Mouse (Mus musculus) right cerebral cortex, postnatal 25 days (tissue): ENCODE results near the gene Smg9.

Experiments
- DNase-seq: peaks from one replicate; pipeline ENCODE4 v3.0.0; 2022

Gene Smg9

DNA sequence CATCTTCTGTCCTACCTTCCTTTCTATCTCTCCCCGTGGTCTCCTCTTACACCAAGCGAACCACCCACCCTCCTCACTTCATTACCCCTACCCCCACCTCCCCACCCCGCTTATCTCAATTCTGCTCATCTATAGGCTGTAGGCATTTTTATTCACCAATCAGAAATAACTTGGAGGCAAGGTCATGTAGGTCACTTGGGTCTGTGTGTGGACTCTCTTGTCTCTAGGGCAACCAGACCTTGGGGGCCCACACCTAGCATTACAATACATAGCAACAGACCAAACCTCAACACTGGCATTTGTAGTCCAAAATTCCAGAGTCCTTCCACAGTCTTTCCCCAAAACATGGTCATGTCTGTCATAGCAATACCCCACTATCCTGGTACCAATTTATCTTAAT is 11.4 kb downstream of the Smg9 start:
- DNase-seq = no peak

DNA sequence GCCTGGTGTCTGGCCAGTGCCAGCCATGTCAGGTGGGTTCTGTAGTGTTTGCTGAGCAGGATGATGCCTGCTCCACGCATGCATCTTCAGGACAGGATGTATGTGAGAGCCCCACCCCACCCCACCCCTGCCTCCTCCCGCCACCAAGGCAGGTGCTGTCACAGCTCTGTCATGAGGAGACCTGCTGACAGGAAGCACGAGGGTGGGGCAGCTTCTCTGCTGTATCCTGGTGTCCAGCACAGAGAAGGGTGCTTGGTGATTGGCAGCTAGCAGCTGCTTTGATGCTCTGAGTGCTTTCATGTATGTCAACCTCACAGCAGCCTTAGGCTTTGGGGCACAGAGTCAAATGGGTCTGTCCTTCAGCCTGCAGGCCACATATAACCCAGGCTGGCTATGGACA is 14.2 kb downstream of the Smg9 start:
- no peak for DNase-seq

DNA sequence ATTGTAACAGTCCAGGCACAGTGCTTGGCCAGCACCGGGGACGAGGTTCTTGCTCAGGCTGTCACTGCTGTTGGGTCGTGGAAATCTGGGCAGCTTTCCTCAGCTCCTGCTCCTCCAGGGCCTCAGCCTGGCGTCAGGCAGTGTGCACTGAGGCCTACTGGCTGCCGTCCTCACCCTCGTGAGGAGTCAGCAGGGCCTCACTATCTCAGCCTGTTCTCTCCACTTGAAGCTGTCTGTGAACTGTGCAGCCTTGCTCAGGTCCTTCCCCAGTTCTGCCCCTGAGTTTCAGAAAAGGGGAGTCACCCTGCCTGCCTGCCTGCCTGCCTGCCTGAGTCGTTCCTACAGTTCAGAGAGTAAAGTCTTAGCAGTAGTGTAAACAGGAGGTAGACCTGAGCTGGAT is 15.8 kb downstream of the Smg9 start:
- no peak for DNase-seq

DNA sequence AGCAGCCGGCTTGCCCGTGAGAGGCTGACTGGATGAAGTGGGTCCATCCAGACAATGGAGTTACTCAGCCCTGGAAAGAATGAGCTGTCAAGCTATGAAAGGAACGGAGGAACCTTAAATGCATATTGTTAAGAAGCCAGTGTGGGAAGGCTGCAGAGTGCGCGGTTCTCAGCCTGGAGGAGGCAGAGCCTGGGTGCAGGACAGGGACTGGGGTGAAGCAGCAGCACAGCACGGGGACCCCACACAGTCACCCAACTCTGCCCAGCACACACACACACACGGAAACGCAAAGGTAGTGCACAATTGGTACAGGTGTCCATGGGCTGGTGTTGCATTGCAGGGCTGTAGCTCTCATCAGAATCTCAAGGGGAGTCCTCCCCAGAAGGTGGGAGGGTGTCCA is 20.2 kb downstream of the Smg9 start:
- DNase-seq = no peak

DNA sequence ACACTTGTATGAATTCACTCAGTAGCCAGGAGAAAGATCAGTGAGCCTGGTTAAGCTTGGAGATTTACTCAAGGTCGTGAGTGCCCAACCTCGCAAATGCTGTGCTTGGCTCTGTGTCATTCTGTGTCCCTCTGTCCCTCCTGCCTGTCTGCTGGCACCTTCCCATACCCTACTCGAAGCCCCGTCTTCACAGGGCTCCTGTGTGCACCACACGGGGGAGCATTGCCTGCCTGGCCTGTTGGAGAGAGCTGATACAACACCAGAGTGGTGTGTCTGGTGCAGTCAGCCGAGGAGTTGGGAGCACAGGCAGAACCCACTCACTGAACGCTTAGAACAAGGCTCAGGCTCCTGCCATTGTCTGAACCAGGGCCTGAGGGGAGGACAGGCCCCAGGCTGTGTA is 22.2 kb downstream of the Smg9 start:
- no peak for DNase-seq

DNA sequence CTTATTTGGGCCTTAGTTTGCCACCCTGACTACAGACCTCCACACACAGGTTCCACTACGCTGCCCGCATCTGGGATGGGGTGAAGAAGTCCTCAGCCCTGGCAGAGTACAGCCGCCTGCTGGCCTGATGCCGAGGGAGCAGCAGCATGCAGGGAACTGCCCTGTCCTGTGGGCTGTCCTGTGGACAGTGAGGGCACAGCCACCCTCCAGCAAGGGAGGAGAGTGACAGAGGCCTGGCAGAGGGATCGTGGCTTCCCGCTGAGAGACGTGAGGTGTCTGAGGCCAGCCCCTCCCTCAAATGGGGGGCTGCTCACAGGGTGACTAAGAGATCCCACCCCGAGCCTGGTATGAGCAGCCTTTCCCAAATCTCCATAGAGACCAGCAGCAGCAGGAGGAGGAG is 22.8 kb downstream of the Smg9 start:
- no peak for DNase-seq

DNA sequence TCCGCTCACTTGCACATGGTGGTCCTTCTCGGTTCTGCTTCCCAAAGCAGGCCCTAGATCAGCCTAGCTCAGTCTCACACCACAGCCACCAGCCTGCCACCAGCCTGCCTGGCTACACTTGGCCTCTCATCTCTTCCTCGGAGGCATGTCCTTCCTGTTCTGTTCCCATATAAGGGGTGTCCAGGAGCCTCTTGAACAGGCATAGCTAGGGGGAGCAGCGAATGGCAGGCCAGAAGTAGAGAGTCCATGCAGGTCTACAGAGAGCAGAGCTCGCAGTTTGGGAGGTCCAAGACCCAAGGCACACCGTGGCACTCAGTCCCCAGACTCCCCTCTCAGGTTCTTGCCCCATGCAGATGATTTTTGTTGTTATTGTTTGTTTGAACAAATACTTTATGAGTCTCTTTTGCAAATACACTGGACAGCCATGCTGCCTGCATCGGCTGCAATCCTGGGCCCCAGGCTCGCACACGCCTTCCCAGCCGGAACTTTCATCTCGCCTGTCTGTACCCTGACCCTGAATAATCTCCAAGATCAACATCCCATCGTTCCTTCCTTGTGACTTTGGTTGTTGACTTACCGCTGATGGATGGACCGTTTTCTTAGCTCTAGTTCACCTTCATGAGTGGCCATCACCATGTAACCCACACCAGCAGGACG is 23.8 kb downstream of the Smg9 start:
- no peak for DNase-seq

DNA sequence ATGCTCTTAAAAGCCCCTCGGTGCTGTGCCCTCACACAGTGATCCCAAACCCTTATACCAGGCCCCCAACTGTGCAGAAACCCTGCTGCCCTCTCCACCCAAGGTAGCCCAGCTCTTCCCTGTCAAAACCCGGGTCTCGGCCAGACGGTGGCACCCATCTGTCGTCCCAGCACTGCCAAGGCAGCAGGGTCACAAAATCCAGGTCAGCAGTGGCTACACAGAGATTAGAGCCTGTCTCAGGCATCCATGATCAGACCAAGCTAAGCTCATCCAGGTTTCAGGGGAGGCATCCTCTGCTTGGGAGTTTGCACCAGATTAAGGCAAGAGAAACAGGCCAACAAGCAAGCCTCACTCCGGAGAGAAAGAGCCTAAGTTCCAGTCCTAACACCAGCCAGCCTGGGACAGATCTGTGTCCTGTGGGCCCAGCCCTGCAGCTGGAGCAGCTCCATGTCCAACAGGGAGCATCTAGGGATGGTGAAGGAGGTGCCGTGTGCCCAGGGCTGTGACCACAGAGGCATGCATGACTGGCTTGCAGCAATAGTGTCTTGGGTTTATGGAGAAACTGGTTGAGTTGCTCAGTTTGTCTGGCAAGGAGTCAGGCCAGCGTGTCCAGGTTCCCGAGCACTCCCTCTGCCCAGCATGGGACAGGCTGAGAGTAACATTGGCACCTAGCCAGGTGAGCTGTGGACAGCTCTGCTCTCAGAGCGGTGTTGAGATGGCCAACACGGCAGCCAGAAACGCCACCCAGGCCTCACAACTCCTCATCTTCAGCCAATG is 24.7 kb downstream of the Smg9 start:
- DNase-seq = no peak

DNA sequence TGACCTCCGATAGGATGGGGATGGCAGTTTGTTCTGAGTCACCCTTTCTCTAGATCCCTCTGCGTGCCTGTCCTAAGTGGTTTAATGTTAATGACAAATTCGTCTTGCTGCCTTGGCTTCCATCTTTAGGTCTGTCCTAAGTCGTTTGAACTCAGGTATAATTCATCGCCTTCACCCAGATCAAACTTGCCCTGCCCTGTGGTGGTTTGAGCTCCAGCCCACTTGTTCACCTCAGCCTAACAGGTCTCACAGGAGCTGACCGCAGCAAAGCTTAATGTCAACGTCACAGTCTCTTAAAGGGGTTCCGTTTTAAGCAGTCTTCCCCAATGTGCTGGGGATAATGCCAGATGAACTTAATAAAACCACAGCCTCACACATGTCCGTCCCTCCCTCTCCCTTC is 26.5 kb downstream of the Smg9 start:
- no peak for DNase-seq

DNA sequence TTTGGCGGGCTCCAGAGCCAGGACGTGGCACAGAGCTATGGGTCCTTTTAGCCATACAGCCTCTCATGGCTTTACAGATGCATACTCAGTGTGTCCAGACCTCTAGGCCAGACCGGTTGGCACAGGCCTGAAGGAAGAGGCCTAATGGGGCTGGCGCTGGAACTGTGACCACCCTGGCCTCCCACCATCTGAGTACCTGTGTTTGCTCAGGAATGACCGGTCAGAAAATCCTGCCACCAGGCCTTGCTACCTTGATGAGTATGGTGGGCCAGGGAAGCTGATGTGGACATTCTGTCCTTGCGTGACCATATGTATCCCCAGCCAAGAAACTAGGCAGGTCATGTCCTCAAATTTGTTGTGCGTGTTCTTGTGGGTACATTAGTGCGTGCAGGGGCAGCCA is 27.7 kb downstream of the Smg9 start:
- no peak for DNase-seq

DNA sequence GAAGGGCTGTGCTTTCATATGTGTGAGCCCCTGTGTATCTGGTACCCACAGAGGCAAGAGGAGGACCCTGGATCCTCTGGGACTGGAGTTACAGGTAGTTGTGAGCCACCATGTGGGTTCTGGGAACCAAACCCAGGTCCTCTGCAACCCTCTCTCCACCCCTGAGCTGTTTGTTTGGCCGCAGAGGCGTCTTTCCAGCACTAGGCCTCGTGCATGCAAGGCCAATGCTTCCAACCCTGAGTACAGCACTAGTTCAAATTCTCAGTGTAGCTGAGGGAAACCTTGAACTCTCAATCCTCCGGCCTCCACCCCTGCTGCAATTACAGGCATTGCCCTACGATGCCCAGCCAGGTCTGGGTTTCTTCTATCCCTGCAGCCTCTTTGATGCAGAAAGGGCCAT is 29.3 kb downstream of the Smg9 start:
- no peak for DNase-seq

DNA sequence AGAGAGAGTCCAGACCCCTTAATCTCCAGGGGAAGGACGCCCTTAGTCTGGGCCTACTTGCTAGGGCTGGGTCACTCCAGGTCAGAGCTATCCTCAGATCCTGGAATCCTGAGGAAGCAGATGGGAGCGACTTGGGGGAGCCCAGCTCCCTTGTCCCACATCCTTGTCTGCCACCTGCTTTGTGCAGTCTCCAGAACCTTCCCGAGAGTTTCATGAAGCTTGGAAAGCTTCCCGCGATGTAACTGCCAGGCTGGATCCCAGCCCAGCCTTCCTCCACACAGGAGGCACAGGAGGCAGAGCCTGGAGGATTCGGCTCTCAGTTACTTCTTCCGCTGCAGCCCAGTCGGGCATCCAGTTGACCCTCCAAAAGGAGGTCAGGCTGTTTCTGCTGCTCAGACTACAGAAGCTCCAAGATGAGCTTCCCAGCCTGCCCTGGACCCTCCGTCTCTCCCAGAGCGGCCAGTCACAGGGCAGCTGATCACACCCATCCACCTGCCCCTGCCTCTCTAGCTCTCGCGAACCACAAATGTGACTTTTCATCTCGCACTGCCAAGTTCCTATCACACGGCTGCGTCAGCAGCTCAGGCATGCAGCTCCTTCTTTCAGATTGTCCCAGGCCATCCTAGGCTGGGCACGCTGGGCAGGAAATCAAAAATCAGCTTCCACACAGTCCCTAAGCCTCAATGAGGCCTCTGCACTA is 30.1 kb downstream of the Smg9 start:
- peak; percentile 88 for DNase-seq

DNA sequence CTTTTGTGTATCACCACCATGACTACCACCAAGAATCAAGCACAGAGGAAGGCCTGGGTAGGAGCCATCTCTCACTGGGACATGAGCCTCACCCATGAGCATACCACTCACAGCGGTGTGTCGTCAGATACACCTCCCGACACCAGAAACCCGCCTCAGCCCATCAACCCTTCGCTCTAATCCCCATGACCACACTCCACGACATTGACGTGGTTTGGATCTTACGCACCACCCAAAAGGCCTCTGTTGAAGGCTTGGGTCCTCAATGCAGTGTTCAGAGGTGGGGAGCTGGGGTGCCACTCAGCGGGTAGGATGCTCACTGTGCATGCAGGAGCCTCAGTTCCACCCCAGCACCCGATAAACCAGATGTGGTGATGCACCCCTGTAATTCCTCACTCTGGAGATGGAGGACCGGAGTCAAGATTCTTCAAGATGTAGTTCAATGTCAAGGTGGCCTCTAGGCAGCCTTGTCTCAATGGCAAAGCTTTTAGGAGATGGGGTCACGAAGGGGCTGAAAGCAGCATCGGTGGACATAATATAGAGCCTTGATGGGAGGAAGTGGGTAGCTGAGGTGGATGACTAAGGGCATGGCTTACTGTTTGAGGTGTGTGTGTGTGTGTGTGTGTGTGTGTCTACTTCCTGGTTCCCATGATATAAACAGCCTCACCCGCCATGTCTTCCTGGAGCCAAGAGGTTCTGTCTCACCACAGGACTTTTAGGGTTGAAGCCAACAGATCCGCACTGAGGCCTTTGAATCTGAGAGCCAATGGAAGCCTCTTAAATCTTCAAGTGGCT is 31.3 kb downstream of the Smg9 start:
- no peak for DNase-seq

DNA sequence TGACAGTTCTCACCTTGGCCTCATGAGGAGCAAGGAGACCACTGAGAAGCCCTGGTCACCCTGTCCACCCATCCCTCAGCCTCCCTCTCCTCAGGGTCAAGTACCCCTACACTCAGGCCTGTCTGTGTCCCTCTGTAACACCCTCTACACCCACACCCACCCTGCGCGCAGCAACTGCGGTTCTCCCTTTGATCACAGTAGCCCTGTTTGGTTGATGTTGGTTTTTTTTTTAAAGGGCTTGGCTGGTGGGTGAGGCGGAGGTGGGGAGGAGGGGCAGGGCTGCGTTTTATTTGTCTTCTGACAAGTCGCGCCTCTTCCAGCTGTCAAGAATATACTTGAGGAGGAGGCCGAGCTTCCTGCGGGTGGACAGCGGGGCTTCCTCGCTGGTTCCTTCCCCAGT is 32.3 kb downstream of the Smg9 start:
- DNase-seq = no peak

DNA sequence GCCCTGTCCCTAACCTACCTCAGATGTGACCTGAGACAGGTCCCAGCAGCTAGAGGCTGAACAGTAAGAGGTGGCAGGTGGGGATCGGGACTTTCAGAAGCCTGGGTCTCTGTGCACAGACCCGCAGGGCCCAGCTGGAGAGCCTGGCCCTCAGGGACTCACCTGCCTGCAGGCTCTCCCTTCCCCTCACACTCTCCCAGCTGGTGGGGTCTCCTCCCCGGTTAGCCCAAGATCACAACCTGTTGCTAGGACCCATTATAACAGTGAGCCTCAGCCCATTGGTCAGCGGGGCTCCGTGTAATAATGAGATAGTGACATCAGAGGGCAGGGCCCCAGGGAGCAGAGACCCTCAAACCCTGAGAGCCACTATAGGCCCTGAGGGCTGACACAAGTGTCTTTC is 35.9 kb downstream of the Smg9 start:
- no peak for DNase-seq

DNA sequence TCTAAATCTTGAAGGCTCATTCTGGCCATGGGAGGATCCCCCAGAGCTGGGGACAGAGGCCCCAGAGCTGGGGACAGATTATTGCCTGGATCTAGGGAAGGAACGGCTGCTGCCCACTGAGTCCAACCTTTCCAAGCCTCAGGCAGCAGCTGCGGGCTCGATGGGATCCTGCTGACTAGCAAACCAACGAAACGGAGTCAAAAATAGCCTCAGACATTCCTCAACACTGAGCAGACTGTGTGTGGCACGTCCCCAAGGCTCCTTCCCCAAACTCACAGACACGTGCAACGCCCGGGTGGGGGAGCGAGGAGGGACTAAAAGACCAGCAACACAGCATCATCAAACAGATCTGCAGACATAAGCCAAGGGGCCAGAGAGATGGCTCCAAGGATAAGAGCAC is 38.6 kb downstream of the Smg9 start:
- peak; percentile 77 for DNase-seq

DNA sequence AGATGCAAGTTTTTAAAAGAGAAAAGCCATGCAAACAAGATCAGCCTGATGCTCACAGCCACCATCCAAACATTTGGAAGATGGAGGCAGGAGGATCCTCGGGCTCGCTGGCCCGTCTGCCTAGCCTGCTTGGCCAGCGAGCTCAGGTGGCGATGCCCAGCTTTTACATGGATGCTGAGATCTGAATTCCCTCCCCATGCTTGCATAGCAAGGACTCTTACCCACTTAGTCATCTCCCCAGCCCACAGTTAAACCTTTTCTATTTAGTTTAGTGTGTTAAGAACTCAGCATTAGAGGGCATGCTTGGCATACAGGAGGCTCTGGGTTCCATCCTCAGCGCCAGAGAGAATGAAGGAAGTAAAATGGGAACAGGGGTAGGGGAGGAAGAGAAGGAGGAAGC is 39.8 kb downstream of the Smg9 start:
- DNase-seq = no peak

DNA sequence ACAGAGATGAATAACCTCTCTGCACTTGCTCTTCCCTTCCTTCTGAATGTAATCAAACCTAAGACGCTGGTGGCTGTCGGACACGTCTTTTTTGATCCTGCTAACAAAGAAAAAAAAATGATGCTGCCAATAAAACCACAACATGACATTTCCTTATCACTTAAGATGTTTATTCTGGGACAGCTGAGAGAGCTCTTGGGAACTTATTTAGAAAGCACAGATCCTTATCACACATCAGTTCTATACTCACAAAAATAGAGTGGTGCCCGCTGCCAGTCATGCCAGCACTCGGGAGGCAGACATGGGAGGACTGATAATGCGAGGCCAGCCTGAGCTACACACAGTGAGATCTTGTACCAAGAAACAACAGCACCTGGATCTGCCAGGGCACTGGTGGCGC is 40.5 kb downstream of the Smg9 start:
- DNase-seq = no peak

DNA sequence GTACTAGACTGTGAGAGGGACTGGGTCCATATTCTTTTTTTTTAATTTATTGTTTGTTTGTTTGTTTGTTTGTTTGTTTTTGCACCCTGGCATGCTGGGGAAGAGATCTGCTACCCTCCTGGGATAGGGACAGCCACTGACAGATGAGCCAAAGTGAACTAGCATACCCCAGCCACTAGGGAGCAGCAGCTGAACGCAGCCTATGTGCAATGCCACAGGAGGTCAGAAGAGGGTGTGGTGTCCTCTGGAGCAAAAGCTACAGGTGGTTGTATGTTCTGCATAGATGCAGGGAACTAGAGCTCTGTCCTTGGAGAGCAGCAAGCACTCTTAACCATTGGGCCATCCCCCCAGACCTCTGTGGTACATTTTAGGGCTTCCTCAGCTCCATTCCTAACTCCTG is 42.4 kb downstream of the Smg9 start:
- no peak for DNase-seq

DNA sequence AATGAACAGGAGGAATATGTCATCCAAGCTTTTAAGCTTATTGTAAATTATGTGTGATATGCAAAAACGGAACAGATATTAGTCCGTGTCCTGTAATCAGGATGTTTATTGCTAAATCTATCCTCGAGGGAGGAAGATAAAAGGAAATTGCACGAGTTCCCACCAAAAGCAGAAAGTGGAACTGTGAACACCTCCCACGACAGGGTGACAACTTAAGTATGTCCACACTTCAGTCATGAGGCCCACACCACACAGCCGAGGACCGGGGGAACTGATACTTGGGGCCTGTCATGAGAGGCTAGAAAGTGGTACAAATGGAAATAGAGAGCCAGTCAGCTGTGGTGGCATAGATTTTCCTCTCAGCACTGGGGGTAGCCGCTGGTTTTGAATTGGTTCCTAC is 42.9 kb downstream of the Smg9 start:
- DNase-seq = no peak

DNA sequence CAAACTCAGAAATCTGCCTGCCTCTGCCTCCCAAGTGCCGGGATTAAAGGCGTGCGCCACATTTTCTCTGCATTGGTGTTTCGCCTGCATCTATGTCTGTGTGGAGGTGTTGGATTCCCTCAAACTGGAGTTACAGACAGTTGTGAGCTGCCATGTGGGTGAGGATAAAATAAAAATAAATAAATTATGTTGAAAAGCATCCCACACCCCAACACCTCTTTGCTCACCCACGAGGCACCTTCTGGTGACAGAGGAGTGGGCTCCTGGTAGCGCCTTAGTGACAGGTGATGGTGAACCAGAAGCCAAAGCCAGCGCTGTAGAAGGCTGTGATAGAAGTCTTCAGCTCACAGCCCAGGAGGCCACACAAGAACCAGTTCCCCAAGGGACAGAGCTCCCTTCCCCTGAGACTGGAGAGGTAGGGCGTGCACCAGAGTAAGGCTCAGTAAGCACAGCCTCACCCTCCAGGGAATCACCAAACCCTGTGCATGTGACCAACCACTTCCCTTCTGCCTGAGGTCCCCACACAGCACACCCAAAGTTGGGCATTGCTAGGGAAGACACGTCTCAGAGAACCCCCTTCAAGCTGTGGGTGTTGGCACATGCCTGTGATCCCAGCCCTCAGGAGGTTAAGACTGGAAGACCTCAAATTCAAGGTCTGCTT is 46.0 kb downstream of the Smg9 start:
- no peak for DNase-seq

DNA sequence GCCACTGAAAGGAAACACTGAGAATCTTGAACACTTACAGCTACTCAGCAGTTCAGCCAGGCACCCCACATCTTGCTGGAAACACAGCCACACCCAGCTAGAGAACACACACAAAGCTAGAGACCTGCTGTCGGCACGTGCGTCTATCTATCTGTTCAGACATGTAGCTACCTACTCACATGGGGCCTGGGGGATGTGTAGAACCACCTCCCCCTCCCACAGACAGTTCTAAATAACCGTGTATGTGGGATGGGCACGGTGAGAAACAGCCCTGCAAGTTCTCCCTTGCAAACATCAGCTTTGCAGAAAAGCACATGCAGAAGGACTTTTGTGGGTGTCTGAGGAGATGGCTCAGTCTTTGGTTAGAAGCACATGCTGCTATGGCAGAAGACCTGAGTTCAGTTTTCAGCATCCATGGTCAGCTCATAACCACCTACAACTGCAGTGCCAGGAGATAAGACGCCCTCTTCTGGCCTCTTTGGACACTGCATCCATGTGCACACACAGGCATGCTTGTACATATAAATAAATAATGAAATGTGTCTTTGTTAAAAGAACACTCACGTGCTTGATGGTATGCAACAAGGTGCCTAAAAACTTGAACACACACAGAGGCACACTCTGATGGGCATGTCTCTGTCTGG is 47.4 kb downstream of the Smg9 start:
- DNase-seq = peak; percentile 44
